Mouse (Mus musculus) liver, embryonic 14.5 days (tissue): ENCODE data around the gene Gpr132.

Experiments used
- CTCF ChIP-seq: IDR thresholded peaks from 2 replicates; pipeline ENCODE4 v1.5.1; 2016; ENCODE audit warnings: antibody characterized with exemption, low read depth, control low read depth
- EP300 ChIP-seq: IDR thresholded peaks from 2 replicates; pipeline ENCODE4 v1.6.1; 2016; ENCODE audit warnings: antibody characterized with exemption, low read depth

DNA sequence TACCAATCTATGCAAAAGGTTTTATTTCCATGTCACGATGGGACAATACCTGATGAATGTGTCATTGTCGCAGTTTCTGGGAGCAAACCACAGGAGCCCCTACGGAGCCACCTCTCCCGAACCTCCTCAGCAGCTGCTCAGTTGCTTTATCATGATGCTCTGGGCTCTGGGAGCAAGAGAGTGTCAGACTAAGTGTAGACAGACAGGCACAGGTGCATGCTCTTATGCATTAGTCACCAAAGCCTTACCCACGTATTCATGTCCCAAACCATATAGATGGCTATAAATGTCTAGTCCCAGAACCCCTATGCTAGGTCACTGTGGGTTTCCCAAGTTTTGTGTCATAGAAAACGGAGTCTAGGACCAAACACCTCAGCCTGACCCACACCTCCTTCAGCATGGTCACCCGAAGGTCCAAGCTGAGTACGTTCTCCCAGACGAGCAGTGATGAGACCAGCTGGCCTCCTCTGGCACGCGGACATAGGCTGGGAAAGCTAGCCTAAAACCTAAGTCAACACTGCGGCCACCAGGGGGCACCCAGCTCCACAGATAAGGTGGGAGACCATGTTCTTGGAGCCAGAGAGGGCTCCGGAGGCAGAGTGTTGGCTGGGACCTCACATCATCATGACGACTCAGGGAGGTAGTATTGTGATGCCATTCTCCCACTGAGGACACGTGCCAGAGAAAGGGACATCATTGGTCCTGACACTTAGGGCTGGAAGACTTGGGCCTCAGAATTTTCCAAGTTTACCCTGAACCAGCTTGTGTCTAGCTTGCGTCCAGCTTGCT lies 7.4 kb upstream of the Gpr132 start:
- TF ChIP-seq CTCF (peak; percentile 90), EP300 (no peak)
